Mouse (Mus musculus) testis, adult 2 months (tissue): ENCODE measurements around the gene Gpr160.

Source experiments
- CTCF ChIP-seq: fragments of 200-500 bp; IDR thresholded peaks from 2 replicates; pipeline ENCODE4 v1.5.1; 2012; ENCODE audit warnings: low read depth, mild to moderate bottlenecking, inconsistent platforms, low read length, moderate library complexity; ENCODE audit not compliant: control insufficient read depth, insufficient read depth, insufficient replicate concordance
- POLR2A ChIP-seq: fragments of 200-500 bp; IDR thresholded peaks from 2 replicates; pipeline ENCODE4 v1.6.1; 2012; ENCODE audit warnings: low read depth, mild to moderate bottlenecking, inconsistent platforms, low read length, moderate library complexity; ENCODE audit not compliant: control insufficient read depth

DNA sequence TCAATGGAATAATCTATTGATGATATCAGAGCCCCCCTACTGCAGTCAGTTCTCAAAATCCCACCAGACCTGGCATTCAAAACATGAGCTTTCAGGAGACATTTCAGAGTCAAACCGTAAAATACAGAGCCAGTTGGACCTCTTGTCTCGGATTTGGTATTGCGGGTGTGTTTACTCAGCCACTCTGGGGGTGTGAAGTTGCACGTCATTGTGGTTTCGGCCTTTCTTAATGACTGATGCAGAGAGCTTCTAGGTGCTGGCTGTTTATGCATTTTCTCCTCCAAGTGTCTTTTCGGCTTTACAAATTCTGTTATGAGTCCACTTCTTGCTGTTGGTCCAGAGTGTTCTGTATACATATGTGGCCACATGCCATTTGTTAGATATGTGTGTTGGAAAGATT, 21.0 kb downstream of the Gpr160 start:
- TF ChIP-seq CTCF = no peak
- no peak for TF ChIP-seq POLR2A
